Mouse (Mus musculus) erythroblast, embryonic 14.5 days (primary cell): ENCODE measurements around the gene Gadd45gip1.

Source experiments
- GATA1 ChIP-seq: IDR thresholded peaks from 2 replicates; pipeline ENCODE4 v1.6.1; 2012; ENCODE audit warnings: low read length, inconsistent platforms, mixed read lengths
- TAL1 ChIP-seq: IDR thresholded peaks from 3 replicates; pipeline ENCODE4 v1.6.1; 2012; ENCODE audit warnings: low read length, inconsistent platforms, mixed read lengths

DNA sequence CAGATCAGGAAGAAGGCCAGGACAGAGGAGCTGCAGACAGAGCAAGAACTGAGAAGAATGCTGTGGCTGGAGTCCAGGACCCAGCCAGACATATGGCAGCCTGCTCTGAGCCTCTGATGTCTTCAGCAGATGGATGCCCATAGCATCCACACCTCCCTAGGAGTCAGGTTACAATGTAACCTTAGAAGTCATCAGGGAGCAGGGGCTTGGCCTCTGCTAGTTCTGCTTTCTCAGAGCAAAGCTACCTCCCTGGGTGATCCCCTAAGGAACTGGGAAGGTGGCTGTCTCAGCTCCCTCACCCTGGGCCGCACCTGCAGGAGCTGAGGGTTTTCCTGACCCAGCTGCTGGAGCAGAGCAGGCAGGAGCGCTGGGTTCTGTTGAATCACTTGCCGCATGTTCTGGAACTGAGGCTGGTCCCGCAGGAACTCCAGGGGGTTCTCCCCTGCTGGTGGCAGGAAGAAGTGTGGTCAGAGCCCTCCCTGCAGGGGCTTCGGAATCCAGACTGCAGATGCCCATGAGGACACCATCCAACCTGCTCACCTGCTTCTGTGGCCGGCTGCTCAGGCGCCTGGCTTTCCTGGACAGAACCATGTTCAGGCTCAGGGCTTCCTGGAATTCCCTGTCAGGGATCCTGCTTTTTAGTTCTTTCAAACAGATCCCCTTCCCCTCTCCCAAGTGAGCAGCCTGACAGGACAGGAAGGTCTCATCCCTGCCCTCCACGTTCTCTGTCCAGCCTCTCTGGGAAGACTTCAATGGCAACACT, 6.0 kb downstream of the Gadd45gip1 start:
- no peak for TF ChIP-seq GATA1
- no peak for TF ChIP-seq TAL1
